Mouse (Mus musculus): ENCODE measurements around the gene Asap2.
A peak's percentile ranks its signal among the peaks of the same experiment; 100 is the strongest.

Asap2 gene

DNA sequence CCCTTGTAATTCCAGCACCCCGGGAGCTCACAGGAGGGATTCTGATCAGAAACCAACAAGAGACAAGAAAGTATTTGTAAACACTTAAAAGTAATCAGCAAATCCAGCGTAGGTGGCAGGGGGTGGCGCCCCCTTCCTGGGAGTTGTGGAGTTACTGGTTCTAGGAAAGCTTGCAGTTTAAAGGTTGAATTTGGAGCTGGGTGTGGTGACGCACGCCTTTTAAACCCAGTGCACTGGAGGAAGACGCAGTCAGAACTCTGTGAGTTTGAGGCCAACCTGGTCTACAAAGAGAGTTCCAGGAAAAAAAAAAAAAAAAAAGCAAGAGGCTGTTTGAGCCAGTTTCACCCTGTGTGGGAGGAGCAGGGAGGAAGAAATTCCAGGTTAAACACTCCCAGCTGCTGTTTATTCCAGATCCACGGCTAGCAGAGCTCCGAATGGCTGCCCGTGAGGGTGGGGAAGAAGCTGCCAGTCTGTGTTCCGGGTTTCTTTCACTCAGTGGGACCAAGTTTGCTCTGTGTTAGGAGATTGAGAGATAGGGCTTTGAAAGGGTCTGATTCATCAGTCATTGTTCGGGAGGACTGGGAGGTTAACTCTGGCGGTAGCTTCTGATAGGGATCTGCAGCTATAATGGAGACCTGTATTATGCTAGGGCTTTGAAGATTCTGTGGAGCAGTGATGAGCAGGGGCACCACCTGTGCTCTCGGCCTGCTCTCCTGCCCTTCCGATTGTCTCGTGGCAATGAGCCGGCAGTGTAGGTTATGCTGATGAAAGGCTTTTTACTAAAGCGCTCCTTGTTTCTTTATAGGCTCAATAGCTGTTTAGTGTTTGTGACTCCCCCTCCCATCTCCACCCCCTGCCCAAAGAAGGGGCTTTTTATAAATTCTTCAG lies 144.0 kb downstream of the Asap2 start:
- no peak for DNase-seq

DNA sequence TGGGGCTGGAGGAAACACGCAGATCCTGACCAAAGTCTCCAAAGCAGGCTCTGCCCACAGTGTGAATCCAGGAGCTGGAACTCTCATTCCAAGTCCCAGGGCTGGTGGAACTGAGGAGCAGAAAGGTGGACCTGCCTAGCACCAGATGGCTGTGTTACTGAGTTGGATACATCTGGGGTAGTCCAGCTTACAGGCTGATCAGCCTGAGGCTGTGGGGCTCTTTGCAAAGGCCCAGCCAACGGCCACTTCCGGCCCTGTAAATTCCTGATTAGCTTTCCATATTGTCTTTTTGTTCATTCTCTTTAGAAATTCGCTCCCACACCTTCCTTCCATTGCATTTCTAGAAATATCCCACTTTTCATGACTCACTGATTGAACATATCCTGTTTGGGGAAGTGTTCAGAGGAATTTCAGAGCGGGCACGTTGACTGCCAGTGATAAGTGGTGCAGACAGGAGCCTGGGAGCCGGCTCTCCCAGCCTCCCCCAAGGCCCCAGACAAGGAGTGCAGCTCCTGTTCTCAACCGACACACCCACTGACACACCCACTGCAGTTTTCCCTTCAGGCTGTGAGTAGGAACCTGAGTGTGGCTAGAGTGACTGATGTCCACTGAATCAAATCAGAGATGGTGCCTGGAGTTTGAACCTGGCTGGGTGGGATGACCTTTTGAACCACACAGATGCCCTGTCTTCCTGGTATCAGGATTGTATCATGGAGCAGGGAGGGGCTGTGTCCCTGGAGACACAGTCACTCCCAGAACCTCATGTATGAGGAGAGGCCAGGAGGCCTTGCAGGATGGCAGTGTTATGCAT lies 145.6 kb downstream of the Asap2 start:
- no peak for DNase-seq

- no peak for DNase-seq
Measured at GRCm38 (mm10) chr12:21136462-21136751, 146.1 kb downstream of the Asap2 start.

GRCm38 (mm10) chr12:21139560-21139959 lies 149.3 kb downstream of the Asap2 start:
- DNase-seq: no peak

DNA sequence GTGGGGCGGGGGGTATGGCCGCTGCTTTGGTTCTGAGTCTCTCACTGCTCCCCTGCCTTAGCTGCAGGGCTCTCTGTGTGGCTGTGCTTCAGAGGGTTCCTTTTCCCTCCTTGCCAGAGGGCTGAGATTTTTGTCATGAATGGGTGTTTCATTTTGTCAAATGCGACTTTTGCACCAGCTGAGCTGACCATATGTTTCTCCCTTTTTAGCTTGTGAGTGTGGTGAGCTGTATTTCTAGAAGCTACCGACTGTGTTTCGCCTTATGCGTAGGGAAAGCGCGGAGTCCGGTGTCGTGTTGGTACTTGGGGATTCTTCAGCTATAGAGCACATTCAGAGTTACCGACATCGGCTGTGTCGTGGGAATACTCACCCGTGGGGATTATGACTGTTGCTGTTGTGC lies 149.9 kb downstream of the Asap2 start:
- DNase-seq: no peak

- no peak for DNase-seq
Measured at GRCm38 (mm10) chr12:21140741-21141308, 150.6 kb downstream of the Asap2 start.

DNA sequence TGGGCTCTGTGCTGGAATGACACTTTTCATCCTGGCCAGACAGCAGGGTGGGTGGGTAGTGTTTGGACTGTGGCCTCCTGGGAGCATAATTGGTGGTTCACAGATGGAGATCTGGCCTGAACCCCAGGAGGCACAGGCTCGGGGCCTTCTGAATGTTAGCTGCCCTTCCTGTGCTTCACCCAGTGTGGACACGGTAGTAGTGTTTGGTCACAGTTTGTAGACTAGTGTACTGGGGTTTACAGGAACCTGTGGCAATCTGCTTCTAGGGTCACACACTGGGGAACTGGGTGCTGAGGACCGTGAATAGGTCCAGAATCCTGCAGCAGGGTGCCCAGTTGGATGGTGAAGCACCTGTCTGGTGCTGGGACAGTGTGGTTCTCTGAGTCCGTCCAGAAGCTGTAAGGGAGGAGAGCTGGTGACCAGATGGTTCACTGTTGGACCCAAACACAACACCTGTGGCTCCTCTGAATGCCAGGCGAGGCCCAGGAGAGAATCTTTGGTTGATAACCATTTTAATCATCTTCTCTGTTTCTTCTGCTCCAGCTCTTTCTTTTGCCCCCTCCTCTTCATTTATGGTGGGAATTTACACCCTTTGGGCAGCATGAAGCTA lies 151.5 kb downstream of the Asap2 start:
- DNase-seq: no peak

DNA sequence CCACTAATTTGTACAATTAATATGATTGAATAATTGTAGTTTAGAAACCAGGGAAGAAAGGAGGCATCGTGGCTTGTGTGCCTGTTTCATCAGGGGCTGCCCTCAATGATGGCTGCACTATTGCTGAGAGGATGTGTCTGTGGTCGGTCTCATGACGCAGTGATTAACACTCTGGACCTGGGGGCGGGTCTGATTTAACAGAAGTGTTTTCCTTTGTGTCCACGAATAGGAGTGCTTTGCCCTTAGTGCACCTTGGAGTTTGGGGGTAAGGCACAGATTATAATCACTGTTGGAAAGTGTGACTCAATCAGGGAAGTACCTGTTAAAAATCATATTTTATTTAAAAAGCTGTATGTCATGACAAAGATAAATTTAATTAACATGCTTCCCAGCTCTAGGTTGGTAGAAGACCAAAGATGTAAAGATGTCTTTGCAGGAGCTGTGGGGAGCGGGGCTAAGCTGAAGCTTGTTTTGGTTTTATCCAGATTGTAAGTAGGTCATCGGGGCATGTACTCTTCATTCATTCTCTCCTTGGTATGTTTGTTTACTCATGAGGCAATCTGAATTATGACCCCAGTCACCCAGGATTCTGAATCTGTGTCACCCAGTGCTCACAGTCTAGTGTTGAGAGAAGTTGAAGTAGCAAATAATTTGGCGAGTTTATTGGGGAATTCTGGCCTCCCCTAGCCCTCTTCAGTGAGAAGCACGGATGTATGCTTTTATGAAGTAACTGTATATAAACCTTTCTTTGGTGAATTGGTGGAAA lies 152.4 kb downstream of the Asap2 start:
- DNase-seq: peak; percentile 28

DNA sequence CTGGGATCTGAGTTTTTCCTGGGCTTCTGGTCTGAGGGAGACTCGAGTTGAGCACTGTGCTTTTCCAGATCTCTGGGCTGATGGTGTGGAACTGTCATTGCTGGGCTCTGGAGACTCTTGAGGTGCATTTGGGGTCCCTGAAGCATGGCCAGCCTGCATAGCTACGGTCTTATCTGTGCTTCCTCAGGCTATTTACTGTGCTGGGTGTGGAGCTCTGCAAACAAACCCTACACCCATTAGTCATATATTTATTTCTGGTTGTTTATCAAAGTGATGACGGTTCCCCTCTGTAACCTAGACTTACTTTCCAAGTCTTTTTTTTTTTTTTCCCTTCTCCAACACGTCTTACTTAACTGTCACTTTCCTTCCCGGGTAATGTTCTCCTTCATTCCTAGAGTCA lies 154.3 kb downstream of the Asap2 start:
- no peak for DNase-seq

DNA sequence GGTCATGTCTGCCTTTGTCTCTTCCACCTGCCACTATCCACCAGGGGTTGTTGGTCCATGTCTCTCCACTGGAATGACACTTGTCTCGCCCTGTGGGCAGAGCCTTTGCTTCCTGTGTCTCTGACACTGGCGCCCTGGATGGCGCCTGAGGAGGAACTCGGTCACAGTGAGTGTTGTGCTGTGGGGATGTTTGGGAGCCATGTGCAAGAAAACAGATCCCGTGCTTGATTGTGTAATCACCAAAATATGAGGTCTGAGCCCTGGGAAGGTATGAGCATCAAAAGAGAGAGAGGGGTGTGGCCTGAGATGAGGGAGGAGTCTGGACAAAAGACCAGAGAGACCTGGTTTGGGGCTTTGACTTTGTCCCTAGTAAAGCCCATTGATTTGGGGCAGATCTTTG lies 154.8 kb downstream of the Asap2 start:
- DNase-seq: no peak

- DNase-seq: no peak
Measured at GRCm38 (mm10) chr12:21146826-21147225, 156.6 kb downstream of the Asap2 start.

DNA sequence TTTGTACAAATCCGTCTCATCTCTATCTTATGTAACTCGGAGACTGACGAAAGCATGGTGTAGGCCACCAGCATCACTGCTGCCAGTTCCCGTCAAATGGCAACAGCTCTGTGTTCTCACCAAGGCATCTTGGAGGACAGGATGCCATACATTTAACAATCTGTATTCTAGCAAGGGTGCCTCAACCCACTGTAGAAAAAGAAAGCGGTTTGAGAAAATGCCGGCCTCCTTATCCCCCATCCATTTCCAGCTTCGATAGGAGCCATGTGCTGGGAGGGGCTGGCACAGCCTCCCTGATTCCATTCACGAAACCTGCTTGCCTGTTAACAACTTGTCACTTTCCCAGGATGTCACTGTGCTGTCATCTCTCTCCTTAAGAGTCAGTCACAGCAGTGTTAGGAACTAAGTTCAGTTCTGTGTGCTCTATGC lies 163.0 kb downstream of the Asap2 start:
- DNase-seq: no peak

DNA sequence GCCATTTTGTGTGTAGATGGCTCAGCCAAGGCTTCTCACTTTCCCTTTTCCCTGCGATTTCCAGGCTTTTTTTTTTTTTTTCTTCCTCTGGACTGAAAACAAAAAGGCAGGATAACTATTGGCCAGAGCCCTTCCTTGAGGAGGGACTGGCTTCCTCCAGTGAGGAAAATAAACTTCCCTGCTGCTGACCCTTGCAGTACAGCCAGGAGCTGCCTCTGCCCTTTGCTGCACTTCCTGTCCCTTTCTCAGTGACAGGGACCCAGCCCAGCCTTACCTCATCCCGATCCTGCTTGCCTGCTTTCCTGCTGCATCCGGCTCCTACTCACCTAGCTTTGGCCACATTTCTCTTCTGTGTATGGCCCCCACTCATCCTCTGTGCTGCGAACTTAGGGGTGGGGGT lies 164.8 kb downstream of the Asap2 start:
- no peak for DNase-seq

- peak; percentile 44 for DNase-seq
Measured at GRCm38 (mm10) chr12:21159304-21159703, 169.0 kb downstream of the Asap2 start.

- DNase-seq: no peak
Measured at GRCm38 (mm10) chr12:21160327-21160828, 170.1 kb downstream of the Asap2 start.

- DNase-seq: peak; percentile 54
Measured at GRCm38 (mm10) chr12:21161841-21162240, 171.6 kb downstream of the Asap2 start.

DNA sequence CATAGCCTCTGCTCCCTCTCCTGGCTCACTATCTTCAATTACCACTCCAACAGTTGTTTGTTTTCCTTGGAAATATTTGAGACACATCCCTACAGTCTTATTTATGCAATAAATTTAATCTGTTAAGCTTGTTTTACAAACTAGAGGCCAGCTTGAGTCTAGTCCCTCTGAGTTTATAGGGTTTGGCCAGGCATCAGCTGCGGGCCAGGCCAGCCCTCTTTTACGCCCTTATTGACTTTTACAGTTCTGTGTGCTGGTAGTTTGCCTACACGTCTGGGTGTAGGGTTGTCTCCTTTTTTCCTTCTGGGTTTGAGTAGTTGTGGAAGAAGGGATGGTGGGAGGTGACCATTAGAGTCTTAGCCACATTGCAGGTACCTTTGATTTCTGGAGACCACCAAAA lies 173.4 kb downstream of the Asap2 start:
- DNase-seq: no peak

GRCm38 (mm10) chr12:21164251-21164650 lies 174.0 kb downstream of the Asap2 start:
- DNase-seq: no peak

- DNase-seq: no peak
Measured at GRCm38 (mm10) chr12:21165157-21165556, 174.9 kb downstream of the Asap2 start.

- DNase-seq: no peak
Measured at GRCm38 (mm10) chr12:21165891-21166342, 175.7 kb downstream of the Asap2 start.

- no peak for DNase-seq
Measured at GRCm38 (mm10) chr12:21166884-21167575, 176.8 kb downstream of the Asap2 start.

GRCm38 (mm10) chr12:21167741-21168140 lies 177.5 kb downstream of the Asap2 start:
- DNase-seq: no peak
